8 mouse cellular contexts compared by ENCODE assay signal in genomic region chr11:75532340-75533277, GRCm38 (mm10). TPM values are rescaled to one million over a fixed set of nuclear protein-coding genes. Genes with fewer than 3 reads are reported as not detected.
DNase-seq lines count a peak whose midpoint lies in the region; ATAC-seq and TF ChIP-seq lines count a peak whose summit lies in the region.

No protein-coding gene starts in this region.

- H3K36me3 ChIP-seq in E14TG2a.4 (ENCODE audit: insufficient read depth, low read length), result 0 out of 2 replicates have a peak, but pooled peaks cover 12% of the 10 kb centered on the region
- no peaks in the 10 kb centered on the region for H3K36me3 ChIP-seq in embryonic facial prominence, embryonic 10.5 days (replicated peaks)
- no peaks in the 10 kb centered on the region for H3K36me3 ChIP-seq in lung, postnatal 0 days (ENCODE audit: insufficient read depth, low read length)

- peaks cover 11% of the 10 kb centered on the region; the same call in 1 of the 2 replicates for H3K27me3 ChIP-seq in E14TG2a.4 (ENCODE audit: insufficient read depth, low read length)
- peaks cover 12% of the 10 kb centered on the region; the same call in 1 of the 2 replicates for H3K27me3 ChIP-seq in embryonic facial prominence, embryonic 10.5 days (replicated peaks; ENCODE audit: low read depth, poor library complexity, severe bottlenecking)
- no peaks in the 10 kb centered on the region for H3K27me3 ChIP-seq in lung, postnatal 0 days (replicated peaks; ENCODE audit: insufficient read depth, low read length)

- peak overlapping the region; percentile 99 for H3K4me2 ChIP-seq in lung, postnatal 0 days (replicated peaks; ENCODE audit: low read depth, low read length)

- H3K9me3 ChIP-seq in E14TG2a.4 (ENCODE audit: low read length), result no peaks in the 10 kb centered on the region
- H3K9me3 ChIP-seq in embryonic facial prominence, embryonic 10.5 days, result no peaks in the 10 kb centered on the region
- H3K9me3 ChIP-seq in lung, postnatal 0 days (ENCODE audit: low read length), result no peaks in the 10 kb centered on the region

- DNase-seq in heart, adult 18-20 months, result peak; percentile 38 to 66
- DNase-seq in heart, postnatal 25 days (ENCODE audit: low spot score), result no peak
- peak; percentile 47 for DNase-seq in embryonic facial prominence, embryonic 10.5 days (ENCODE audit: low spot score)
- peak; percentile 85 for DNase-seq in induced T-regulatory cell, adult 2 months (ENCODE audit: low read depth)
- peak; percentile 47 for DNase-seq in lung, postnatal 0 days (ENCODE audit: low spot score)
- DNase-seq in right cerebral cortex, postnatal 4 days, result peak; percentile 58
- DNase-seq in urinary bladder, adult 18-20 months (ENCODE audit: low spot score in 2 of 2), result no peak

- ATAC-seq in lung, postnatal 0 days, result no peak

- no peak for TF ChIP-seq EP300 in lung, postnatal 0 days (IDR thresholded peaks at IDR 0.05)

- H3K27ac ChIP-seq in embryonic facial prominence, embryonic 10.5 days (replicated peaks), result peak overlapping the region; percentile 96
- peak overlapping the region; percentile 91 for H3K27ac ChIP-seq in lung, postnatal 0 days (ENCODE audit: low read length)

- peaks cover 62% of the 10 kb centered on the region for H3K4me1 ChIP-seq in E14TG2a.4 (replicated peaks; ENCODE audit: low read depth, low read length)
- peaks cover 28% of the 10 kb centered on the region for H3K4me1 ChIP-seq in embryonic facial prominence, embryonic 10.5 days
- H3K4me1 ChIP-seq in lung, postnatal 0 days (ENCODE audit: insufficient read depth, low read depth, low read length), result peaks cover 11% of the 10 kb centered on the region

- peak overlapping the region; percentile 80 for H3K9ac ChIP-seq in lung, postnatal 0 days (replicated peaks; ENCODE audit: low read depth)

- no peak for TF ChIP-seq CTCF in E14TG2a.4 (conservative IDR thresholded peaks at IDR 0.05; ENCODE audit: low read length)
- TF ChIP-seq CTCF in lung, postnatal 0 days (IDR thresholded peaks at IDR 0.05), result no peak; the same call in 1 of the 2 replicates

- H3K4me3 ChIP-seq in E14TG2a.4 (replicated peaks; ENCODE audit: low read length), result peak overlapping the region; percentile 86
- peak overlapping the region; percentile 69 for H3K4me3 ChIP-seq in embryonic facial prominence, embryonic 10.5 days
- H3K4me3 ChIP-seq in lung, postnatal 0 days (ENCODE audit: low read depth, low read length), result peak overlapping the region; percentile 62

- intact Hi-C loops in heart, postnatal 25 days (cut with DNase I), result no loop called here

- WGBS in embryonic facial prominence, embryonic 10.5 days, result 16% methylated on average over 38 of the region's 38 CpGs
- 11% methylated on average over 37 of the region's 38 CpGs for WGBS in lung, postnatal 0 days

RNA-seq across cellular contexts. Expression of gene Slc43a2, which starts 1.1 kb away (rescaled TPM):
- 10 to 100 TPM; 16.2 to 17.3 TPM for total RNA-seq in heart, adult 18-20 months (2021)
- total RNA-seq in heart, postnatal 25 days (2021), result 10 to 100 TPM; 14.9 to 18.2 TPM
- polyA plus RNA-seq in embryonic facial prominence, embryonic 10.5 days (2016; fragmentation: Nextera tagmentation; extraction: Ambion mirVana), result 5.1 and 5.6 TPM in 2 replicates
- polyA plus RNA-seq in lung, postnatal 0 days (2015; fragmentation: Nextera tagmentation; extraction: Ambion mirVana), result 18.2 and 24.0 TPM in 2 replicates

RNA-seq across cellular contexts. Expression of gene Scarf1, which starts 19.3 kb away (rescaled TPM):
- 1 to 10 TPM; 6.6 to 6.8 TPM for total RNA-seq in heart, adult 18-20 months (2021)
- total RNA-seq in heart, postnatal 25 days (2021), result 10 to 100 TPM in 1 of 2 experiments, 1 to 10 TPM in 1; 8.5 to 12.1 TPM
- polyA plus RNA-seq in embryonic facial prominence, embryonic 10.5 days (2016; fragmentation: Nextera tagmentation; extraction: Ambion mirVana), result 4.8 and 5.1 TPM in 2 replicates
- 18.5 and 21.2 TPM in 2 replicates for polyA plus RNA-seq in lung, postnatal 0 days (2015; fragmentation: Nextera tagmentation; extraction: Ambion mirVana)

RNA-seq across cellular contexts. Expression of gene Rilp, which starts 22.7 kb away (rescaled TPM):
- total RNA-seq in heart, adult 18-20 months (2021), result 10 to 100 TPM; 46.5 to 48.2 TPM
- total RNA-seq in heart, postnatal 25 days (2021), result 10 to 100 TPM; 47.4 to 47.8 TPM
- 0.17 and 0.23 TPM in 2 replicates for polyA plus RNA-seq in embryonic facial prominence, embryonic 10.5 days (2016; fragmentation: Nextera tagmentation; extraction: Ambion mirVana)
- 12.4 and 15.7 TPM in 2 replicates for polyA plus RNA-seq in lung, postnatal 0 days (2015; fragmentation: Nextera tagmentation; extraction: Ambion mirVana)

RNA-seq across cellular contexts. Expression of gene Prpf8, which starts 46.0 kb away (rescaled TPM):
- total RNA-seq in heart, adult 18-20 months (2021), result 10 to 100 TPM; 86.5 to 92.7 TPM
- 10 to 100 TPM; 78.7 to 89.4 TPM for total RNA-seq in heart, postnatal 25 days (2021)
- polyA plus RNA-seq in embryonic facial prominence, embryonic 10.5 days (2016; fragmentation: Nextera tagmentation; extraction: Ambion mirVana), result 74.0 and 76.5 TPM in 2 replicates
- 19.7 and 22.5 TPM in 2 replicates for polyA plus RNA-seq in lung, postnatal 0 days (2015; fragmentation: Nextera tagmentation; extraction: Ambion mirVana)

RNA-seq across cellular contexts. Expression of gene Pitpna, which starts 55.3 kb away (rescaled TPM):
- 100 to 1,000 TPM in 1 of 2 experiments, 10 to 100 TPM in 1; 98.2 to 107 TPM for total RNA-seq in heart, adult 18-20 months (2021)
- total RNA-seq in heart, postnatal 25 days (2021), result 100 to 1,000 TPM; 108 to 115 TPM
- polyA plus RNA-seq in embryonic facial prominence, embryonic 10.5 days (2016; fragmentation: Nextera tagmentation; extraction: Ambion mirVana), result 61.5 TPM in 2 replicates
- 71.1 and 74.4 TPM in 2 replicates for polyA plus RNA-seq in lung, postnatal 0 days (2015; fragmentation: Nextera tagmentation; extraction: Ambion mirVana)

Comparison
In these comparisons a context has a peak if more than half of its experiments do, and no peak if none do; other contexts are left out.
1. DNase-seq: peak in heart, adult 18-20 months (2 of 2), embryonic facial prominence, embryonic 10.5 days (single experiment), induced T-regulatory cell, adult 2 months (single experiment), lung, postnatal 0 days (single experiment) and right cerebral cortex, postnatal 4 days (single experiment); none in heart, postnatal 25 days (single experiment) and urinary bladder, adult 18-20 months (0 of 2).
2. Peak in every context shown above with its lines, with median percentiles within 50 percentile points of each other: H3K4me3 ChIP-seq.